Mouse (Mus musculus) adrenal gland, adult 18-20 months (tissue): Measurements from ENCODE around the gene Kcnk6. TPM values are rescaled to one million over a fixed set of nuclear protein-coding genes. Genes with fewer than 3 reads are reported as not detected.

ENCODE experiments used
- DNase-seq, 2 experiments: peaks; one replicate each; pipeline ENCODE4 v3.0.0; 2021 to 2022; ENCODE audit warnings: low spot score in 2 of 2
- long read RNA-seq, 2 experiments: library from polyadenylated mRNA; stranded (forward); transcript quantifications; one replicate each; pipeline ENCODE4 v2.0.0; 2021
- total RNA-seq, 2 experiments: library from RNA; stranded (reverse); gene quantifications; 1 replicate in 1 of 2; 2 replicates in 1 of 2; pipeline ENCODE4 v1.2.3; 2021

The Kcnk6 gene
- 1 to 10 TPM; 1.7 to 2.6 TPM for total RNA-seq
- long read RNA-seq, experiment 1, full-length matches to known transcripts = 1 of 3 reads
- long read RNA-seq, experiment 1, partial matches to known transcripts = 2 of 3 reads
- long read RNA-seq, experiment 1, other reads (novel, unspliced or antisense) = 0 of 3 reads
- long read RNA-seq, experiment 2, full-length matches to known transcripts = 3 of 3 reads
- long read RNA-seq, experiment 2, partial matches to known transcripts = 0 of 3 reads
- long read RNA-seq, experiment 2, other reads (novel, unspliced or antisense) = 0 of 3 reads

DNA sequence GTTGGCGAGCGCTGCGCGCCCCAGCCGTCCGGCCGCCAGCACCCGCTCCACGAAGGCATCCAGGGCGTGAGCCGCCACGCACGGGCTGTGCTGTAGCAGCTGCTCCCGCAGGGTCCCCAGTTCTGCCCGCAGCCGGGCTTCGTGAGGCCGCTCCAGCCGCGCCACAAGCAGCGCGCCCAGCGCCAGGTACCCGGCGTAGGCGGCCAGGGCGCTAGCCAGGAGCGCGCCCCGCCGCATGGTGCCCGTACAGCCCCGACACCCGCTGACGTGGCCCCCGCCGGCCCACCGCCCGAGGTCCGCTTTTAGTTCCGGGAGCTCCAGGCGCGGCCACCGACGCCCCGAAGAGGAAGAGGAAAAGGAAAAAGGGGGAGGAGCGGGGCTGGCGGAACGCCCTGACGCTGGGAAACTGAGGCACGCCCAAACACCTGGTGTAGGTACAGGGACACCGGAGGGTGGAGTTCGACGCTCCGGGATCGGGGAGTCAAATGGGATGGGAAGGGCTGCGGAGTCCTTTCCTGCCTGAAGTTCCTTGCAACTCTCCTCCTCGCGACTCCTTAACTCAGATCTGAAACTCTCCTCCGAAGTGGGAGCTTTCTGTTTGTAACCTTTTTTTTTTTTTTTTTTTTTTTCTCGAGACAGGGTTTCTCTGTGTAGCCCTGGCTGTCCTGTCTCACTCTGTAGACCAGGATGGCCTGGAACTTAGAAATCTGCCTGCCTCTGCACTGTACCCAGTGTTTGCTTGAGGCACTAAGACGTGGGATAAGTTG is at the start of gene Kcnk6:
TSS of gene Kcnk6 (minus strand) at position 269 of the 767 bp plus-strand sequence.
- DNase-seq = peak; percentile 25 to 55

DNA sequence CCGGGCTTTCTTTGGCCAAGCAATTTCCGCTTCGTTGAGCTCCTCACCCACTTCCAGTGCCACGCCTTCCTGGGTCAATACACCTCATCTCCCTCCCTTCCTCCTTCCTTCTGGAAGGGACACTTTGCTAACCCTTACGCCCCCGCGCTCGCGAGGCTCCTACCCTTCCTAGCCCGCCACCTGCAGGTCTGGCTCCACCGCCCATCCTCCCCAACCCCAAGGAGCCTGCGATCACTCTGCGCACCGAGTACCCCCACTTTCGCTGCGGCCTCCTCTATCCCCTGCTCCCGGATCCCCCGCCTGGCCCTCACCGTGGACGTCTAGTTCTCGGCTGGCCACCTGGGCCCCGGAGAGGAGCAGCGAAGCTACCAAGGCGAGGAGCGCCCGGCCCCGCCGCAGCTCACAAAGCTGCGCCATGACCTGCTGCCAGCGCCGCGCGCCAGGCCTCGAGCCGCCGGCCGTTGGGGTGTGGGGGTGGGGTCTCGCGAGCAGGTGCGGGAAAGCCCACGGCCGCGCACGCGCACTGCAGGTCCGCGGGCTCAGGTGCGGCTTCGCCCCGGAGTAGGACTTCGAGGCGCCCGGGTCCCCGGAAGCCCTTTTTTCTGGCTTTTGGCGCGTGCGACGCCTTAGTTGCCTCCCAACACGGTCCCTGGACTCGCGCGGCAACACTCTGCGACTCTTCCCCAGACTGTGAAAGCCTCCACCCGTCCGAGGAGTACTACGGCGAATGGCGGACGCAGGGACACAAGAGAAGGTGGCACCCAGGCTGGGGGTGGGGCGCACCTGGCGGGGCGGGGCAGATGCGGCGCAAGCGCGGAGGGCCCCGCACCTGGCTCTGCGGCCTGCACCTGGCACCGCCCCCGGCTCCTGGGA is 49.1 kb upstream of the Kcnk6 start, which contains the start of gene Spint2:
TSS of gene Spint2 (minus strand) at position 712 of the 873 bp plus-strand sequence.
- DNase-seq = peak; percentile 63 to 78

DNA sequence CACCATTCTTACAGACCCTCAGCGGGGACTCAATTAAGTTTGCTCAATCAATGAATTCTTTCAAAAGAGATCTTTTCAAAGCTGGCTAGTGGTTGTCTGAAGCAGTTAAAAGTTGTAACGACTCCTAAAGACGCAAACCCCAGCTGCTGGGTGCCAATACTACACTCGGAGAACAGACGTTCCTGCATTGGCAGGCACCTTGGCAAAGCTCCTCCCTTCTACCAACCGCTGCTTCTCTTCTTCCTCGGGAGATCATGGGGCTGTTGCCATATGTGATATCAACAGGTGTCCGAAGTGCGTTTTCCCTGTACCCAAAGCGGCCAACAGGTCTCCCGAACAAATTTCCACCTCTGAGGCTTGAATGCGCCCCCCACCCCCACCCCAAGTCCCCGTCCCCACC is 48.5 kb upstream of the Kcnk6 start:
- no peak for DNase-seq

DNA sequence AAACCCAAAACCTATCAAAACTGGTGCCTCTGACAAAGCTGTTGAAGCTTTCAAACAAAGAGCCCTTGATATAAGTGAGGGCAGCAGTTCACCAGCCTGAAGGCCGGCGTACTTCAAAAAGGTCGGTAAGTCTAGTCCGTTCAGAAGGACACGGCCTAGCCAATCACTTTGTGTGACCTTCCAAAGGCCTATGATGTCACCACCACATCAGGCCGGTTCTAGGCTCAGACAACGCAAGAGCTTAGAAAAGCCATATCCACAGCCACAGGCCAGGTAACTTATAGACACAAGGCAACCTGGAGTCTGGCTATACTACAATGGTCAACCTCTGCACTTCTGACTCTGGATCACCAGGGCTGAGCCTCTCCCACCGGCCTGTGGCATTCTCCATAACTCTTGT is 47.6 kb upstream of the Kcnk6 start:
- peak in 1 of 2 experiments; percentile 24 for DNase-seq

DNA sequence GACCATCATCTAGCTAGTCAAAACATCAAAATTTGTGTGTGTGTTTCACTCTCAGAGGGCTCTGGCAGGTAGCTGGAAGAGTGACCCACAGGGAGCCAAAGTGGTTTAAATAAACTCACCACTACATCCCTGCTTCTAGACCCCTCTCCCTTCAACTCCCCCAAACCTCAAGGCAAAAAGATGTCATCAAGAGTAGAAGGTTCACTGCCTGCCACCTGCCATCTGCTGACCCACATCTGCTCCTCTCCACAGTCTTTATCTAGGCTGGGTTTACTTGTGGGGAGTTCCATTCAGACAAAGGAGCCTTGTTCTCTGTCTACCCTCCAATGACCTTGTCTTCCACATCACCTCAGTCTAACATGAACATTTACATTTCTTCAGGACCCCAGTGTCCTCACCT is 46.9 kb upstream of the Kcnk6 start:
- no peak for DNase-seq

DNA sequence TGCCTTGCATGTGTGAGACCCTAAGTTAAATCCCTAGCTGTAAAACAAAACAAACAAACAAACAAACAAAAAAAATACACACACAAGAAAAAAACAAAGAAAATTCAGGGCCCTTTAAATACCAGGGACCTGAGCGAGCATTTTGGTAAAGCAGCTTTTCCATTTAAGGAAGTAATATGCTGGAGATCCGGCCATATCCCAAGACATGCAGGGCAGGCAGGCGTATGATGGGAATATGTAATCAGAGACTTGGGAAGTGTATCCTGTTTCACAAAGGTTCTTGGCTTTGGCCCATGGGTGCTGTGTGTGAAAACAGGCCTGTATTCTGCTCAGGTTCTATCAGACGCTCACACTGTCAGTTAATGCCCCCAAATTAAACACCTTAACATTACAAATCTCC is 45.2 kb upstream of the Kcnk6 start:
- no peak for DNase-seq

DNA sequence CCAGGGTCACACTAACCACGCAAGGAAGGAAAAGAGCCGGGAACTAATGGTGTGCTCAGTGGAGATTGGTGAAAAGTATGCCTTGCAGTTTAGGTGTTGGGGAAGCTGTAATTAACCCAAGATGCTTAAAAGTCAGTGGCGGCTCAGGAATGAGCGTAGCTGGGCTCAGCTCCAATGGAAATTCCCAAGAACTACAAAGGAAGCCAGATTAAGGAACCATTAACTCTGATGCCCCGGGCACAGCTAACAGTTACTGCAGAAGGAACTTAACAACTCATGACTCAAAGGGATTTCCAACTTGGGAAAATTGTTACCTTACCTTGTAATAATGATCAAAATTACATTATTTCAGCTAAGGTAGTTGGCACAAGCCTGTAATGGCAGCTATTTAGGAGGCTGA is 44.4 kb upstream of the Kcnk6 start:
- no peak for DNase-seq

DNA sequence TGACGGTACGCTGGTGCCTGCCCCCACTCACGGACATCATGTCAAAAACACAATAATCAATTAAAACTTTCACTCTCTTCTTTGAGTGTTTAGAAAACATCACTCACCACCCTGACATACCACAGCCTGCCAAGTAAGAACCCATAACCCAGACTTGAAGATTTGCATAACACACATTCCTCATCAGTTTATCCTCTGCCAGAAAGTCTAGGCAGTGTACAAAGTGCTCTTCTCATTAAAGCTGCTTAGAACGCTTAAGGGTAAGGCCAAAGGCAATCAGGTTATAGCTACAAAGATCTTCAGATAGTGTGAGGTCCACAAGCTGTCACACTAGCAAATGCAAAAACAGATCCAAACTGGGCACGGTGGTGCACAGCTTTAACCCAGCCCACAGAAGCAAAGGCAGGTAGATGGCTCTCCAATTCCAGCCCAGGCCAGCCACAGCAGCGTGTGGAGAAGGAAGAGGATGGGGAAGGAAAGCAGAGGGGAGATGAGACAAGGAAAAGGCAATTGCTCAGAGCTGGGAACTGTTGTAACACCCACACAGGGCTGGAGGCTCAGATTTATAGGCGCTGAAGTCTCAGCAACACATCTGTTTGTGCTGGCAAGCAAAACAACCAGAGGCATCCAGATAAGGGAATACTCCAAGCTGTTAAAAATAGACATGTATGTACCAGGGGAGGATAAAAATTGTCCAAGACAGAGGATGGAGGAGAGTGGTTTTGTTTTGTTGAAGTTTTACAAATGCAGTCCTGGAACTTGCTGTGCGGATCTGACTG is 39.6 kb upstream of the Kcnk6 start:
- DNase-seq = no peak

DNA sequence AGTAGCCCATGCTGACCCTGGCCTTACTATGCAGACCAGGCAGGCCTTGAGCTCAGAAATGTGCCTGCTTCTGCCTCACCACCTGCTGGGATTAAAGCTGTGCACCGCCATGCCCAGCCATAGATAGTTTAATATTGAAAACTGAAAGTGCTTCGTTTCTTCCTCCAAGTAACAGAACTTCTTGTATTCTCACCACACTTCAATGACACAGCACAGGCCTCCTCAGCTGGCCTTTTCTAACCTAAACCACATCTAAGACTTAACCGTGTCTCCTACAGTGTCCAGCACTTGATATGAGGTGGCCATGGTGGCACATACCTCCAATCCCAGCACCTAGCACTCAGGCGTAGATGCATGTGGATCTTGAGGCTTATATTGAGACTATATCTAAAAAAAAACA is 38.1 kb upstream of the Kcnk6 start:
- DNase-seq = no peak

DNA sequence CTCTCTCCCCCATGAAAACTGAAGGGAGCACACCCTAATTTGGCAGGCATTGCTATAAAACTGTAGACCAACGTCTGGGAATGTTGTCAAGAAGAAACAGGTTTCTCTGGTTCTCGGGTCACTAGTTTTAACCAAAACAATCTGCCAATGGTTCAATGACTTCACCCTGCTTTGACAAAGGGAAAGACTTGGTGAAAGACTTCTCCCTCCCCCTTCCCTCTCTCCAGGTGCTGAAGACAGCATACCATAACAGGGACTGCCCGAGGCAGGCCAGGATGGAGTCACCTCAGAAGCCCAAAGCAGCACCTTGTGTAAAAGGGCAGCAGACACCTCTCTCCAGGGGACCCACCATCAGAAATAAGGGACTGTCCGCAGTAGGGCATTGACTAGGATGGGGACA is 34.6 kb upstream of the Kcnk6 start:
- no peak for DNase-seq

DNA sequence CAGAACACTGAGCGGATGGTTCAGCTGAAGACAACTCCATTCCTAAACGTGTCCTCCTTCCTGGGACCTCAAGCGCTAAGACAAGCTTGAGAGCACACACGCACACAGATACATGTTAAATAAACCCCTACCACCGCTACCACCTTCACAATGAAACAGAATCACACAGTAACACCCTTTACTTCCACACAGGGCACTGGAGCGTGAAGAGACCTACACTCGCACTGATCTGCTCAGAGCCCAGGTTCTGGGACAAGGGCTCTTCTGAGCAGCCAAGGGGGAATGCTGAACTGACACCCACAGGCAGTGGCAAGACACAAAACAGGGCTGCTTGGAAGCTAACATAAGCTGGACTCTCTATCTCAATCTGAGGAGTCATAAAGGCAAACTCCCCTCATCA is 33.3 kb upstream of the Kcnk6 start:
- DNase-seq = no peak

DNA sequence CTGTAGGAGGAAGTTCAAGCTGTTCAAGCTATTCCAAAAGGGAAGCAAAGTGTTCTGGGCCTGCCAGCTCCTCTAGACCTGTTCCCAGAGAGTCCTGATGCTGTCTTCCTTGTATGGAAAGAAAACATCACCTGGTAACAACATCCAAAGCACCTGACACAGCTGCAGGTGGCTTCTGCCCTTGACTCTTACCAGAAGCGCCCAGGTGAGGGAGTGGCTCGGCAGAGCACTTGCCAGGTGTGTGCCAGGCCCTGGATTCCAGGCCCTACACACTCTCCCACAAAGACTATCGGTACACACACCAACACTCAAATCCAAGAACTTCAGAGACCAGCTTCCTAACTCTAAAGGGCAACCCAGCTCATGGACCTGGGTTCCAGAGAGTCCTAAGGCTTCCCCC is 31.5 kb upstream of the Kcnk6 start:
- no peak for DNase-seq

DNA sequence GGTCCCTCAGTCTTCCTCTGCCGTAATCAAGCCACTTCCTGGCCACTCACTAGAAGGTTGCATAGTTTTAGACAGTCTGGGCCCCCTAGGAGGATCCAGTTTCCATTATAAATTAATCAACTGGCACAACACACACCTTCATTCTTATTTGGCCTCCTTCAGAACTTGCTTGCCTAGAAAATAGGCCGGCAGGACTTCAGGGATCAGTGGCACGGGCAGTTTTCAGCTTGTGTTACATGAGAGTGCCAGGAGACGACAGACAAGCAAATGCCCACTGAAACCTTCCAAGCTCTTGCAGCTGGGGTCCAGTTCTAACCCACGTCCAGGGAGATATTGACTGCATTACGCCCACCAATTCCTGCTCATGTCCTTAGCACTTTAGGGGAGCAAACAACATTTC is 29.8 kb upstream of the Kcnk6 start:
- DNase-seq = no peak

DNA sequence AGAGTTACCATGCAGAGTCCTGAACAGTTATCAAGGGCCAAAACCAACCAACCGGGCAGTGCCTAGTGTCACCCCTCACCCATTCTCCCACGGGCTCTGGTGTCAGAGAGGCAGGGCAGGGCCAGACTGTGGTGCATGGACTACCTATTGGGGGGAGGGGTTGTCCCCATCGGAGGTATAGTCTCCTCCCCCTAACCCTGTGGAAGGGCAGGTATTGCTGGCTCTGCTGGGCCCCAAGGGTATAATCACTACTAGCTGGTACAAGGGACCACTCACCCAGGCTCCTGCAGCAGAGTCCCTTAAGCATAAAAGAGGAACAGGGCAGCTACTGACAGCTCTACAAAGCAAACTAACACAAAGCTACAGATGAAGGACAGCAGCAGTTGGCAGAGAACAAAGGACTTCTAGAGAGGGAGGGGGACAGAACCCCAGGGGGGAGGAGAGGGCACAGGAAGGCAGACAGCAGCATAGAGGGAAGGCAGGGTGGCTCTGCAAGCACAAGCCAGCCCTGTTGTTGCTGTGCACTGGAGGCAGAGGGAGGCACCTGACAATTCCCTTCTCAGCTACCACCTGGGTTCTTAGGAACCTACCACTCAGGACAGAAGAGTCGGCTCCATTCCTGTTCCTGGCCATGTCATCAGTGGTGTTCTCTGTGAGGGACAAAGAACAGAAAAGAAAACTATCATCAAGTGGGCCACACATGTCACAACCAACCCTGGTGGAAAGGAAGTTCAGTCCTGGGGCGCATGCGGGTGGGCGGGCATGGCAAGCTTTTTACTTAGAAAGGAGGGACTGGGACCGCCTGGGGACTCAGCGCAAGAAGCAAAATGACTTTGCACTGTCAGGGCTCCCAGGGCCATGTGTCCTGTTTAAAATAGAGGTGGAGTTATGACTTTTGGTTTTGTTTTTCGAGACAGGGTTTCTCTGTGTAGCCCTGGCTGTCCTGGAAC is 27.7 kb upstream of the Kcnk6 start:
- no peak for DNase-seq

DNA sequence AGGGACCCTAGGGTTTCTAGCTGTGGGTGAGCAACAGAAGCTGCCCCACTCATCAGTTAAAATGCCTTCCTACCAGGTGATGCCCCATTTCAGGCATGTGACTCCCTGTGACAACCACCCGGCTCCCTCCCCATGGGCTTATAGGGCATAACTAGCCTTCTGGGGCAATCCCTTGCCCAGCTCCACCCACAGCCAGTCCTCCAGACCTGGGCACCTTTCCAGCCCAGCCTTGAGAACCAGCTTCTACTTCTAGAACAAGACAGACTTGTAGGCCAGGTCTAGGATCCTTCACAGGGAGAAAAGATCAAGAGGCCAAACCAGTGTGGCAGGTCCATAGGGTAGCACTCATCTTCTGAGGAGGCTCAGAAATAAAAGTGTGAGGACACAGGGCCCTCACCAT is 25.1 kb upstream of the Kcnk6 start:
- DNase-seq = no peak

DNA sequence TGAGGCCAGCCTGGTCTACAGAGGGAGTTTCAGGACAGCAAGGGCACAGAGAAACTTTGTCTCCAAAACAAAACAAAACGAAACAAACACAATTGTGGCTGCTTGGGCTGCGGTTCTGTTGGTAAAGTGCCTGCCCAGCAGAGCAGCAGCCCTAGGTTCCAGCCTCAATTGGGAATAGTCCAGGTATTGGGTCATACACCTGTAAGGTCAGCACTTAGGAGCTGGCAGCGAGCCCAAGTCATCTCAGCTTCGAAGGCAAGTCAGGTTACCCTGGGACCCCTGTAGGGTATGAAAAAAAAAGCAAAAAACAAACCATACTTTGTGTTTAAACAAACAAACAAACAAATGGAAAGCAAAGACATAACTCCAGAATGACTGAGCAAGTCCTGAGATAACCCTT is 23.6 kb upstream of the Kcnk6 start:
- DNase-seq = no peak

DNA sequence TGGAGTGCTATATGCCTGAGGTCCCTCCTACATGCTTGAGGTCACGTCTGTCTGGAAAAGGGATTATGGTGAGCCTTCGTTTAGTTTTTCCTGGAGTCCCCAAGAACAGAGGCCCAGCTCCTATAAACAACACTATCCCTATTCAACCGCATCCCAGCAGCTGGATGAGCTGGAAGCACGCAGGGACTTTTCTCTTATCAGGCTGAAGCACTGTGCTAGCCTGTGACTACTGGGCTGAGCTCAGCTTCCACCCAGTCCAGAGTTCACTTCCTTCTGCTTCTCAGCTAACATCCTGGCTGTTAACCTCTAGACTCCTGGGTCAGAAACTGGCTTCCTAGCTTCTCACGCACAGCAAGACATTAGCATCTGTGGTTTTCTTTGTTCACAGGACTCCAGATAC is 21.5 kb upstream of the Kcnk6 start:
- no peak for DNase-seq

DNA sequence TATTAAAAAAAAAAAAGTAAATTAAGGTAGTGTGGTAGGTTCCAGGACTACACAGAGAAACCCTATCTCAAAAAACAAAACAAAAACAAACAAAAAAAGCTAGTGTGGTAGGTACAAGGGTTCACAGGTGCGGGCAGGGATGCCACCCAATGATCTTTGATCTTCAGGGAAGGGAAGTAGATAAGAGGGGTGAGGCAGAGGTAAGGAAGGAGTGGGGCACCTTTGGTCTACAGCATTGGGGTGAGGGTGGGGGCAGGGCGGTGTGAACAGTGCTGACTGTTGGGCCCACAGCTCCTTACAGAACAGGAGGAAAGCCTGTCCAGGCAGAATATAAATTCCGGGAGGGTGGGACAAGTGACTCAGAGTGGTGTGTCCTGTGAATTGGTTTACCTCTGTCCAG is 18.9 kb upstream of the Kcnk6 start:
- DNase-seq = no peak

DNA sequence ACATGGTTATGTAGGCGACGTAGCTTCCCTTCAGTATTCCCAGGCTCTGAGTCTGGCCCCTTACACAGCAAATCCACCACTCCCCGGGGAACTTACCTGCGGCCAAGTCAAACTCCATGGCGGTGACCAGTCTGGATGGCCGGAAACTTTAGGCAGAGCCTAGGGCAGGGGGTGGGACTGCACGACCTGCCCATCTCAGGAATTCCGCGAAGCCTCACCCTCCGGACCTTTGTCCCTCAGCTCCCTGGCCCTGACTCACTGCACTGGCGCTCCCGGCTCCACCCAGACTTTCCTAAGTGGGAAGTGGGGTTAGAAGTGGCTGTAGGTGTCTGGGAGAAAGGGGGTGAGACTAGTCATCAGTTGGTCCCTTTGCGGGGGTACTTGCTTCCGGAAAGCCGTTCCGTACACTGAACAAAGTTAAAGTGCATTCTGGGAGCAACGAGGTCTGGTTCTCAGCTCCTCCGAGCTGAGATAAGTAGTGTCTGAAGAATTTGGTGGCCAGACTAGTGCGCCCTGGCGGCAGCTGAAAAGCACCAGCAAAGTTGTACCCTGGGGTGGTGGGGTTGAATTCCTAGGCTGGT is 16.0 kb upstream of the Kcnk6 start, which contains the start of gene 2200002D01Rik:
TSS of gene 2200002D01Rik (minus strand) at position 206 of the 581 bp plus-strand sequence.
- DNase-seq = peak; percentile 32 to 44
